Mouse (Mus musculus): Measurements from ENCODE around the gene Hp1bp3. TPM values are rescaled to one million over a fixed set of nuclear protein-coding genes. Genes with fewer than 3 reads are reported as not detected.
A peak's percentile ranks its signal among the peaks of the same experiment; 100 is the strongest.

Gene Hp1bp3
- polyA plus RNA-seq, 1 experiment from 2014 or later: 207 TPM

GRCm38 (mm10) chr4:138200769-138201168, 15.3 kb upstream of the Hp1bp3 start:
- no peak overlapping the region for H3K4me3 ChIP-seq
- H3K9ac ChIP-seq: no peak overlapping the region
- H3K4me1 ChIP-seq: no peaks in the 10 kb centered on the region
- no peak for ATAC-seq (ENCODE audit: insufficient number of reproducible peaks, insufficient read depth, low FRiP score, low TSS enrichment)
- no peaks in the 10 kb centered on the region for H3K9me3 ChIP-seq
- H3K4me2 ChIP-seq (replicated peaks): no peak overlapping the region
- no peak overlapping the region for H3K27ac ChIP-seq
- no peaks in the 10 kb centered on the region for H3K27me3 ChIP-seq
- peaks cover 86% of the 10 kb centered on the region for H3K36me3 ChIP-seq
- WGBS: 78% methylated on average over 3 of the region's 3 CpGs

GRCm38 (mm10) chr4:138201696-138202095, 14.4 kb upstream of the Hp1bp3 start:
- Histone ChIP-seq H3K27me3 (no peaks in the 10 kb centered on the region), H3K9ac (no peak overlapping the region), H3K36me3 (peaks cover 81% of the 10 kb centered on the region), H3K4me2 (replicated peaks) (no peak overlapping the region), H3K4me1 (no peaks in the 10 kb centered on the region), H3K9me3 (no peaks in the 10 kb centered on the region), H3K4me3 (no peak overlapping the region), H3K27ac (no peak overlapping the region)
- ATAC-seq (ENCODE audit: insufficient number of reproducible peaks, insufficient read depth, low FRiP score, low TSS enrichment): no peak
- 64% methylated on average over 9 of the region's 9 CpGs for WGBS

- H3K27me3 ChIP-seq: no peaks in the 10 kb centered on the region
Observed at GRCm38 (mm10) chr4:138210116-138210515, 6.0 kb upstream of the Hp1bp3 start.

GRCm38 (mm10) chr4:138213861-138214260, 2.2 kb upstream of the Hp1bp3 start:
- no peak overlapping the region for H3K4me3 ChIP-seq
- H3K9me3 ChIP-seq: 0 out of 2 replicates have a peak, but pooled peaks cover 3% of the 10 kb centered on the region
- no peak for ATAC-seq (ENCODE audit: insufficient number of reproducible peaks, insufficient read depth, low FRiP score, low TSS enrichment)
- H3K36me3 ChIP-seq: peaks cover 12% of the 10 kb centered on the region
- WGBS: 85% methylated on average over 3 of the region's 3 CpGs
- peaks cover 18% of the 10 kb centered on the region for H3K4me1 ChIP-seq
- no peak overlapping the region for H3K27ac ChIP-seq
- H3K27me3 ChIP-seq: no peaks in the 10 kb centered on the region
- no peak overlapping the region for H3K4me2 ChIP-seq (replicated peaks)
- no peak overlapping the region for H3K9ac ChIP-seq

More at GRCm38 (mm10) chr4:138210116-138210515, 6.0 kb upstream of the Hp1bp3 start:
- WGBS: 92% methylated on average over 5 of the region's 5 CpGs
- H3K36me3 ChIP-seq: peaks cover 39% of the 10 kb centered on the region
- H3K4me1 ChIP-seq: no peaks in the 10 kb centered on the region
- no peak overlapping the region for H3K27ac ChIP-seq
- ATAC-seq (ENCODE audit: insufficient number of reproducible peaks, insufficient read depth, low FRiP score, low TSS enrichment): no peak
- H3K4me3 ChIP-seq: no peak overlapping the region
- 0 out of 2 replicates have a peak, but pooled peaks cover 3% of the 10 kb centered on the region for H3K9me3 ChIP-seq
- no peak overlapping the region for H3K9ac ChIP-seq
- no peak overlapping the region for H3K4me2 ChIP-seq (replicated peaks)

GRCm38 (mm10) chr4:138215671-138216199, 361 bp upstream of the Hp1bp3 start:
- Histone ChIP-seq H3K9ac (peak overlapping the region; percentile 99), H3K4me2 (replicated peaks) (peak overlapping the region; percentile 92), H3K4me1 (peaks cover 28% of the 10 kb centered on the region), H3K9me3 (0 out of 2 replicates have a peak, but pooled peaks cover 3% of the 10 kb centered on the region), H3K36me3 (no peaks in the 10 kb centered on the region), H3K27me3 (no peaks in the 10 kb centered on the region), H3K4me3 (peak overlapping the region; percentile 99), H3K27ac (peak overlapping the region; percentile 99)
- no peak for ATAC-seq (ENCODE audit: insufficient number of reproducible peaks, insufficient read depth, low FRiP score, low TSS enrichment)
- WGBS: 47% methylated on average over 13 of the region's 13 CpGs

GRCm38 (mm10) chr4:138216891-138217392, 846 bp downstream of the Hp1bp3 start:
- H3K36me3 ChIP-seq: peaks cover under 1% of the 10 kb centered on the region; the same call in 1 of the 2 replicates
- H3K4me2 ChIP-seq (replicated peaks): peak overlapping the region; percentile 92
- peak overlapping the region; percentile 99 for H3K9ac ChIP-seq
- 0 out of 2 replicates have a peak, but pooled peaks cover 3% of the 10 kb centered on the region for H3K9me3 ChIP-seq
- peak; percentile 97 for ATAC-seq (ENCODE audit: insufficient number of reproducible peaks, insufficient read depth, low FRiP score, low TSS enrichment)
- no peaks in the 10 kb centered on the region for H3K27me3 ChIP-seq
- WGBS: under 1% methylated on average over 46 of the region's 68 CpGs
- peak overlapping the region; percentile 99 for H3K4me3 ChIP-seq
- peak overlapping the region; percentile 99 for H3K27ac ChIP-seq
- H3K4me1 ChIP-seq: peaks cover 28% of the 10 kb centered on the region

- 0 out of 2 replicates have a peak, but pooled peaks cover under 1% of the 10 kb centered on the region for H3K9me3 ChIP-seq
- WGBS: 1% methylated on average over 29 of the region's 36 CpGs
- ATAC-seq (ENCODE audit: insufficient number of reproducible peaks, insufficient read depth, low FRiP score, low TSS enrichment): no peak
Observed at GRCm38 (mm10) chr4:138217441-138217840, 1.3 kb downstream of the Hp1bp3 start.

GRCm38 (mm10) chr4:138217951-138218685, 2.0 kb downstream of the Hp1bp3 start:
- WGBS: 81% methylated on average over 11 of the region's 11 CpGs
- Histone ChIP-seq H3K9ac (peak overlapping the region; percentile 99), H3K27me3 (no peaks in the 10 kb centered on the region), H3K4me1 (peaks cover 28% of the 10 kb centered on the region), H3K36me3 (peaks cover 12% of the 10 kb centered on the region), H3K27ac (peak overlapping the region; percentile 99), H3K9me3 (no peaks in the 10 kb centered on the region), H3K4me3 (peak overlapping the region; percentile 99), H3K4me2 (replicated peaks) (peak overlapping the region; percentile 92)
- ATAC-seq (ENCODE audit: insufficient number of reproducible peaks, insufficient read depth, low FRiP score, low TSS enrichment): no peak

More at GRCm38 (mm10) chr4:138217441-138217840, 1.3 kb downstream of the Hp1bp3 start:
- H3K27me3 ChIP-seq: no peaks in the 10 kb centered on the region
- peaks cover 28% of the 10 kb centered on the region for H3K4me1 ChIP-seq
- H3K4me3 ChIP-seq: peak overlapping the region; percentile 99
- peak overlapping the region; percentile 99 for H3K9ac ChIP-seq
- H3K27ac ChIP-seq: peak overlapping the region; percentile 99
- H3K36me3 ChIP-seq: peaks cover 6% of the 10 kb centered on the region
- H3K4me2 ChIP-seq (replicated peaks): peak overlapping the region; percentile 92

GRCm38 (mm10) chr4:138219331-138219730, 3.2 kb downstream of the Hp1bp3 start:
- 96% methylated on average over 5 of the region's 5 CpGs for WGBS
- Histone ChIP-seq H3K4me2 (replicated peaks) (no peak overlapping the region), H3K9ac (no peak overlapping the region; the same call in 1 of the 2 replicates), H3K27ac (no peak overlapping the region), H3K4me3 (no peak overlapping the region), H3K4me1 (peaks cover 28% of the 10 kb centered on the region), H3K27me3 (no peaks in the 10 kb centered on the region), H3K9me3 (no peaks in the 10 kb centered on the region), H3K36me3 (peaks cover 25% of the 10 kb centered on the region)
- ATAC-seq (ENCODE audit: insufficient number of reproducible peaks, insufficient read depth, low FRiP score, low TSS enrichment): no peak

GRCm38 (mm10) chr4:138220761-138221160, 4.7 kb downstream of the Hp1bp3 start:
- H3K9me3 ChIP-seq: no peaks in the 10 kb centered on the region
- ATAC-seq (ENCODE audit: insufficient number of reproducible peaks, insufficient read depth, low FRiP score, low TSS enrichment): no peak
- no peak overlapping the region for H3K27ac ChIP-seq
- H3K27me3 ChIP-seq: no peaks in the 10 kb centered on the region
- peaks cover 34% of the 10 kb centered on the region for H3K36me3 ChIP-seq
- WGBS: 82% methylated on average over 7 of the region's 7 CpGs
- no peak overlapping the region for H3K4me2 ChIP-seq (replicated peaks)
- no peak overlapping the region for H3K9ac ChIP-seq
- H3K4me1 ChIP-seq: peaks cover 25% of the 10 kb centered on the region
- no peak overlapping the region for H3K4me3 ChIP-seq

- Histone ChIP-seq H3K9me3 (no peaks in the 10 kb centered on the region), H3K27ac (no peak overlapping the region), H3K4me1 (peaks cover 24% of the 10 kb centered on the region), H3K4me3 (no peak overlapping the region), H3K27me3 (no peaks in the 10 kb centered on the region), H3K4me2 (replicated peaks) (no peak overlapping the region), H3K9ac (no peak overlapping the region), H3K36me3 (peaks cover 41% of the 10 kb centered on the region)
- ATAC-seq (ENCODE audit: insufficient number of reproducible peaks, insufficient read depth, low FRiP score, low TSS enrichment): no peak
- 85% methylated on average over 5 of the region's 5 CpGs for WGBS
Observed at GRCm38 (mm10) chr4:138221406-138221805, 5.3 kb downstream of the Hp1bp3 start.

GRCm38 (mm10) chr4:138222396-138222795, 6.3 kb downstream of the Hp1bp3 start:
- H3K4me1 ChIP-seq: peaks cover 24% of the 10 kb centered on the region
- H3K4me2 ChIP-seq (replicated peaks): no peak overlapping the region
- no peaks in the 10 kb centered on the region for H3K9me3 ChIP-seq
- no peak overlapping the region for H3K27ac ChIP-seq
- H3K9ac ChIP-seq: no peak overlapping the region
- H3K36me3 ChIP-seq: peaks cover 49% of the 10 kb centered on the region
- H3K4me3 ChIP-seq: no peak overlapping the region
- ATAC-seq (ENCODE audit: insufficient number of reproducible peaks, insufficient read depth, low FRiP score, low TSS enrichment): no peak
- 83% methylated on average over 5 of the region's 5 CpGs for WGBS
- no peaks in the 10 kb centered on the region for H3K27me3 ChIP-seq

All from embryonic facial prominence, embryonic 12.5 days (tissue).